Mouse (Mus musculus) MEL (cell line): ENCODE data around the gene Maml2. TPM values are rescaled to one million over a fixed set of nuclear protein-coding genes. Genes with fewer than 3 reads are reported as not detected.

Experiments
- DNase-seq: peaks from one replicate; pipeline ENCODE4 v3.0.0; 2011; ENCODE audit warnings: low read depth, low spot score
- H3K27ac ChIP-seq: 2 replicates; pipeline ENCODE4 v1.5.1; 2012; ENCODE audit warnings: low read depth, mild to moderate bottlenecking, control low read depth, low read length, moderate library complexity; ENCODE audit not compliant: control insufficient read depth
- H3K27me3 ChIP-seq, 2 experiments: fragments of 150-350 bp in 1 of 2; sonication (generic) in 1 of 2; 2 replicates each; pipeline ENCODE4 v1.6.1; 2012; ENCODE audit warnings: low read length in 2 of 2, mild to moderate bottlenecking in 2 of 2, improper control_type of control experiment in 1 of 2, moderate library complexity in 1 of 2; ENCODE audit not compliant: insufficient read depth in 2 of 2, control insufficient read depth in 1 of 2
- H3K36me3 ChIP-seq, 2 experiments: 2 replicates each; pipeline ENCODE4 v1.6.1; 2012 to 2014; ENCODE audit warnings: low read length in 2 of 2, improper control_type of control experiment in 1 of 2, inconsistent platforms in 1 of 2, mild to moderate bottlenecking in 1 of 2; ENCODE audit not compliant: insufficient read depth in 2 of 2, control insufficient read depth in 1 of 2
- H3K4me1 ChIP-seq, 2 experiments: fragments of 150-350 bp in 1 of 2; sonication (generic) in 1 of 2; 2 replicates each; pipeline ENCODE4 v1.6.1; 2012; ENCODE audit warnings: low read length in 2 of 2, improper control_type of control experiment in 1 of 2, mild to moderate bottlenecking in 1 of 2; ENCODE audit not compliant: insufficient read depth in 2 of 2, control insufficient read depth in 1 of 2
- H3K4me3 ChIP-seq, 2 experiments: fragments of 150-350 bp in 1 of 2; sonication (generic) in 1 of 2; 2 replicates each; pipeline ENCODE4 v1.5.1; 2012; ENCODE audit warnings: low read depth in 2 of 2, low read length in 2 of 2, mild to moderate bottlenecking in 2 of 2, moderate library complexity in 2 of 2, control low read depth in 1 of 2, improper control_type of control experiment in 1 of 2; ENCODE audit not compliant: control insufficient read depth in 1 of 2, insufficient read depth in 1 of 2
- H3K79me2 ChIP-seq: 2 replicates; pipeline ENCODE4 v1.6.1; 2012; ENCODE audit warnings: mild to moderate bottlenecking, low read length, moderate library complexity; ENCODE audit not compliant: control insufficient read depth, poor library complexity, insufficient read depth
- H3K9ac ChIP-seq: 2 replicates; pipeline ENCODE4 v1.6.1; 2012; ENCODE audit warnings: low read depth, mild to moderate bottlenecking, control low read depth, low read length, moderate library complexity; ENCODE audit not compliant: control insufficient read depth, poor library complexity, severe bottlenecking
- H3K9me3 ChIP-seq: fragments of 150-350 bp; sonication (generic); replicated peaks from 2 replicates; pipeline ENCODE4 v1.6.1; 2012; ENCODE audit warnings: mild to moderate bottlenecking, low read length, improper control_type of control experiment, moderate library complexity; ENCODE audit not compliant: insufficient read depth
- BHLHE40 ChIP-seq: IDR thresholded peaks from 2 replicates; pipeline ENCODE4 v1.6.1; 2012; ENCODE audit warnings: low read depth, mild to moderate bottlenecking, inconsistent platforms, low read length, improper control_type of control experiment, borderline replicate concordance
- CTCF ChIP-seq, 3 experiments: IDR thresholded peaks in 2 of 3; conservative IDR thresholded peaks in 1 of 3; 2 replicates each; pipeline ENCODE4 v1.5.1; 2011 to 2012; ENCODE audit warnings: low read length in 3 of 3, low read depth in 2 of 3, mild to moderate bottlenecking in 2 of 3, improper control_type of control experiment in 1 of 3, inconsistent platforms in 1 of 3, mixed read lengths in 1 of 3, moderate library complexity in 1 of 3; ENCODE audit not compliant: control insufficient read depth in 1 of 3, insufficient read depth in 1 of 3, poor library complexity in 1 of 3, severe bottlenecking in 1 of 3
- ETS1 ChIP-seq: IDR thresholded peaks from 2 replicates; pipeline ENCODE4 v1.6.1; 2012; ENCODE audit warnings: low read depth, mild to moderate bottlenecking, inconsistent platforms, low read length, improper control_type of control experiment, moderate library complexity
- GATA1 ChIP-seq: IDR thresholded peaks from 2 replicates; pipeline ENCODE4 v1.6.1; 2011; ENCODE audit warnings: low read depth, low read length, improper control_type of control experiment
- KAT2A ChIP-seq: conservative IDR thresholded peaks from 2 replicates; pipeline ENCODE4 v1.6.1; 2012; ENCODE audit warnings: low read depth, low read length, improper control_type of control experiment, inconsistent platforms
- MAZ ChIP-seq: IDR thresholded peaks from 2 replicates; pipeline ENCODE4 v1.6.1; 2012; ENCODE audit warnings: low read depth, mild to moderate bottlenecking, inconsistent platforms, low read length, improper control_type of control experiment
- MYC ChIP-seq: IDR thresholded peaks from 2 replicates; pipeline ENCODE4 v1.6.1; 2011; ENCODE audit warnings: low read depth, mild to moderate bottlenecking, low read length, improper control_type of control experiment, moderate library complexity
- POLR2A ChIP-seq, 2 experiments: IDR thresholded peaks; 2 replicates each; pipeline ENCODE4 v1.6.1; 2011 to 2012; ENCODE audit warnings: low read length in 2 of 2, mild to moderate bottlenecking in 2 of 2, control low read depth in 1 of 2, improper control_type of control experiment in 1 of 2, low read depth in 1 of 2, moderate library complexity in 1 of 2; ENCODE audit not compliant: control insufficient read depth in 1 of 2, insufficient read depth in 1 of 2, poor library complexity in 1 of 2
- POLR2AphosphoS2 ChIP-seq: IDR thresholded peaks from 2 replicates; pipeline ENCODE4 v1.6.1; 2011; ENCODE audit warnings: low read length, improper control_type of control experiment
- RCOR1 ChIP-seq: IDR thresholded peaks from 2 replicates; pipeline ENCODE4 v1.6.1; 2012; ENCODE audit warnings: low read depth, mild to moderate bottlenecking, inconsistent platforms, low read length, improper control_type of control experiment
- SMC3 ChIP-seq: IDR thresholded peaks from 2 replicates; pipeline ENCODE4 v1.6.1; 2011; ENCODE audit warnings: low read depth, low read length, improper control_type of control experiment
- TBP ChIP-seq: IDR thresholded peaks from 2 replicates; pipeline ENCODE4 v1.8.0; 2011; ENCODE audit warnings: low read depth, low read length, improper control_type of control experiment
- UBTF ChIP-seq: IDR thresholded peaks from 2 replicates; pipeline ENCODE4 v1.6.1; 2012; ENCODE audit warnings: low read depth, mild to moderate bottlenecking, inconsistent platforms, low read length, improper control_type of control experiment, moderate library complexity, borderline replicate concordance; ENCODE audit not compliant: insufficient read depth
- ZC3H11A ChIP-seq: IDR thresholded peaks from 2 replicates; pipeline ENCODE4 v1.6.1; 2012; ENCODE audit warnings: low read depth, mild to moderate bottlenecking, inconsistent platforms, low read length, improper control_type of control experiment
- ZKSCAN1 ChIP-seq: IDR thresholded peaks from 2 replicates; pipeline ENCODE4 v1.6.1; 2012; ENCODE audit warnings: low read depth, mild to moderate bottlenecking, inconsistent platforms, low read length, improper control_type of control experiment, moderate library complexity
- ZNF384 ChIP-seq: IDR thresholded peaks from 2 replicates; pipeline ENCODE4 v1.6.1; 2012; ENCODE audit warnings: low read depth, mild to moderate bottlenecking, inconsistent platforms, low read length, improper control_type of control experiment
- polyA plus RNA-seq, 2 experiments: library from polyadenylated mRNA; stranded (reverse) in 1 of 2; unstranded in 1 of 2; fragments of >175 nt in 1 of 2; fragments of >200 nt in 1 of 2; gene quantifications; 2 replicates each; pipeline versions ENCODE4 v1.2.1 to v1.2.4; 2012; ENCODE audit warnings: low replicate concordance in 2 of 2, low read depth in 1 of 2; ENCODE audit not compliant: insufficient read length in 2 of 2, insufficient read depth in 1 of 2, missing spikeins in 1 of 2
- total RNA-seq: library from RNA; depleted of rRNA; stranded (reverse); fragments of 300-350 nt; gene quantifications from 2 replicates; pipeline ENCODE4 v1.2.3, GENCODE M21; 2012

The Maml2 gene
- total and polyA plus RNA-seq, 3 experiments, result 0.08 to 0.47 TPM; not detected in 1

DNA sequence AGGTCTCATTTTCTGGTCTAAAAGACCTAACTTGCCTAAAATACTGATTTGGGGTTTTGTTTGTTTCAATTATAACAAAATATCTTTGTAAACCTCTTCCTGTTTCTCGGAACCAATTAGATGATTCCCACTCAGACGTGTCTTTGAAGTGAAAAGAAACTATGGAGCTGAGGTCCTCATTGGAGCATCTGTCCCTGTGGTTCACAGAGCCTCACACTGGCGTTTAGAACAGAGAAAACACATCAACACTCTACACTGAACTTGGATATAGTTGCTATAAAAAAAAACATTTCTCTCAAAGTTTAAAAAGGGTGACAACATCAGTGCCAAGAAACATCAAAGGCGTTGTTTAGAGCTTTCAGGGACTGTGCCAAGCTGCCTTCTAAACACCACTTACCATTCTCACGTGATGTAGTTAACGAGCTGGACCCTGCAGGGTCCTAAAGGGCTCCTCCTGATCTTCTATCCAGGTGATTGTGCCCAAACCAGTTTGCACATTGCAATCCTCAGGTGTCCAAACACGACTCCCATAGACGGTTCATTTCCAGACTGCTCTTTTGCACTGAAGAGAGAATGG, 309.9 kb downstream of the Maml2 start:
- no peak overlapping the region for H3K4me3 ChIP-seq
- H3K36me3 ChIP-seq, result no peaks in the 10 kb centered on the region
- TF ChIP-seq ZNF384 (no peak), UBTF (no peak), BHLHE40 (peak; percentile 20; the same call in 1 of the 2 replicates)
- H3K79me2 ChIP-seq, result no peaks in the 10 kb centered on the region
- no peak for DNase-seq
- H3K9ac ChIP-seq, result no peak overlapping the region
- no peaks in the 10 kb centered on the region for H3K9me3 ChIP-seq
- H3K4me1 ChIP-seq, result no peaks in the 10 kb centered on the region
- H3K27me3 ChIP-seq, result peaks cover 0 to 2% of the 10 kb centered on the region in 2 experiments; a peak in 1 of 4 replicates
- H3K27ac ChIP-seq, result no peak overlapping the region

DNA sequence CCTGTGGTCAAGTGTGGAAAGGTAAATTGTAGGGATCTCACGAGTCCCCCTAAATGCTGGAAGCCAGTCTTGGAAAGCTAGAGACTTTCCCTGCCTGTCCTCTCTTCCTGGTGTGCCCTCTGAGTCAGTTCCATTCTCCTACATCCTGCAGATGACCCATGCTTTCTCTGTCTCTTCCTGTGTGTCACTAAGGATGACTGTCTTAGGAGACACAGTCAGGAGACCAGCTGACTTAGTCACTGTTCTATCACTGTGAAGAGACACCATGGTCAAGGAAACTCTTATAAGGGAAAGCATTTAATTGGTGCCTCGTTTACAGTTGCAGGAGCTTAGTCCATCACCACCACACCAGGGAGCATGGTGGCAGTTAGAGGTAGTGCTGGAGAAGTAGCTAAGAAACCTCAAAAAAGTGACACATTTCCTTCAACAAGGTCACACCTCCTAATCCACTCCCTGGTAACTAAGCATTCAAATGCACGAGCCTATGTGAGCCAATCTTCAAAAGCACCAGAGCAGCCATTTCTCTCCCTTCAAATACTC, 310.8 kb downstream of the Maml2 start:
- H3K79me2 ChIP-seq, result no peaks in the 10 kb centered on the region
- TF ChIP-seq TBP (no peak), CTCF (IDR thresholded peaks at IDR 0.05 in 2 of 3, conservative IDR thresholded peaks at IDR 0.05 in 1 of 3; ENCODE audit: control insufficient read depth in 1 of 3, insufficient read depth in 1 of 3, low read depth in 2 of 3, low read length in 3 of 3, poor library complexity in 1 of 3, severe bottlenecking in 1 of 3) (no peak), MYC (no peak), SMC3 (no peak), RCOR1 (no peak), ZKSCAN1 (no peak), ZNF384 (no peak), MAZ (no peak)
- TF ChIP-seq, all 39 proteins: peak for 0
- H3K36me3 ChIP-seq, result no peaks in the 10 kb centered on the region
- H3K9me3 ChIP-seq, result no peaks in the 10 kb centered on the region
- peaks cover 0 to 2% of the 10 kb centered on the region in 2 experiments; a peak in 1 of 4 replicates for H3K27me3 ChIP-seq
- H3K9ac ChIP-seq, result no peak overlapping the region
- H3K4me3 ChIP-seq, result no peak overlapping the region
- DNase-seq, result no peak
- H3K4me1 ChIP-seq, result no peaks in the 10 kb centered on the region
- no peak overlapping the region for H3K27ac ChIP-seq

DNA sequence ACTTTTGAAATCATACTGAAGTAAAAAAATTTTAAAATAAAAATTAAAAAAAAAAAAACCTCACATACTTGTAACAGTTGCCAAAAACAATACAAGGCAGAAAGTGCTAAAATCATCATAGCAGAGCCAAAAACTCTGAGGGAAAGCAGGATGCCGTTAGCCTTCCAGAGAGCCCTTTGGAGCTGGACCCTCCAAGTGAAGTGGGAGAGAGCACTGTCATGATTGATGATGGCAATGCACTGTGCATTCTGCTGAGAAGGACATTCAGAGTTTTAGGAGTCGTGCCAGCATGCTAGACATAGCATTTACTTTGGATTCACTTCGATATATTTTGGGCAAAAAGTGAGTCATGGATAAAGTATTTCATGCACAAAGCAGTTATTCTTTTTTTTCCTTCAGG, 313.8 kb downstream of the Maml2 start:
- Histone ChIP-seq H3K4me1 (no peaks in the 10 kb centered on the region), H3K4me3 (no peak overlapping the region), H3K27ac (no peak overlapping the region), H3K36me3 (no peaks in the 10 kb centered on the region), H3K9ac (no peak overlapping the region), H3K79me2 (no peaks in the 10 kb centered on the region), H3K27me3 (peaks cover 0 to 2% of the 10 kb centered on the region in 2 experiments; a peak in 1 of 4 replicates), H3K9me3 (no peaks in the 10 kb centered on the region)
- DNase-seq, result no peak
- TF ChIP-seq UBTF (no peak), ETS1 (no peak), KAT2A (no peak), POLR2A (IDR thresholded peaks at IDR 0.05; ENCODE audit: control insufficient read depth in 1 of 2, insufficient read depth in 1 of 2, low read depth in 1 of 2, low read length in 2 of 2, poor library complexity in 1 of 2) (no peak), RCOR1 (no peak), ZC3H11A (no peak), GATA1 (no peak), POLR2AphosphoS2 (no peak)
